Mouse (Mus musculus) layer of hippocampus, postnatal 14 days (tissue): Measurements from ENCODE around the gene Cldn7. TPM values are rescaled to one million over a fixed set of nuclear protein-coding genes. Genes with fewer than 3 reads are reported as not detected.
"Not testable (repeated sequence)": the region's sequence is repeated elsewhere in the genome, so short reads cannot be mapped to it uniquely, and the experiment has no call there.

Source experiments
- DNase-seq, 2 experiments: peaks; one replicate each; pipeline ENCODE4 v3.0.0; 2021 to 2022; ENCODE audit warnings: low spot score in 2 of 2, mixed read lengths in 1 of 2
- total RNA-seq, 2 experiments: library from RNA; stranded (reverse); gene quantifications; 2 replicates each; pipeline ENCODE4 v1.2.3; 2021

Gene Cldn7
- total RNA-seq, 2 experiments from 2014 or later, result not detected

DNA sequence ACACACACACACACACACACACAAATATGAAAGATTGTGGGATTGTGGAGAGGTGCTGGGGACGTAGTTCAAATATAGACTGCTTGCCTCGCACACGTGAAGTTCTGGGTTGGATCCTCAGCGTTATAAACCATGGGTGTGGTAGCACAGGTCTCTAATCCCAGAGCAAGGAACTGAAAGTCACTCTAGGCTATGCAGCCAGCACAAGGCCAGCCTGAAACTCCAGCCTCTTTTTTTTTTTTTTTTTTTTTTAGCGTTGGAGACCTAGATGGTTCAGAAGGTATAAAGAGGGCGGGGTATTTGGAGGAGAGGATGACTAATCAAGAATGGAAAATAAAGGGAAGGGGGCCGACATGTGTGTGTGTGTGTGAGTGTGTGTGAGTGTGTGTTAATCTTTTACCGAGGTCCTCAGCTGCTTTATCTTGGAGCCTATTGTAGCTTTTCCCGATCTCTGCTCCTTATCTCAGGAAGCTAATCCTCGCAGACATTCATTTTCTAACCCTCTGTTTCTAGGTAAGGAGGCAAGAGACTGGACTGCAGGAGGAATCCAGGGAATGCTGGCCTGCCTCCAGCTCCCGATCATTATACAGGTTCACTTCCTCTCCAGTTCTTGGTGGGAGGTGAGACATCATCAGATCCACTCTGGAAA is 11.2 kb upstream of the Cldn7 start:
- DNase-seq, result no peak

- not testable (repeated sequence) for DNase-seq
Observed at GRCm38 (mm10) chr11:69955618-69956017, 9.0 kb upstream of the Cldn7 start.

- no peak for DNase-seq
Observed at GRCm38 (mm10) chr11:69956218-69956617, 8.4 kb upstream of the Cldn7 start.

GRCm38 (mm10) chr11:69960616-69961015 is 4.0 kb upstream of the Cldn7 start:
- no peak for DNase-seq

GRCm38 (mm10) chr11:69961841-69962240 is 2.7 kb upstream of the Cldn7 start:
- DNase-seq, result no peak

- DNase-seq, result no peak
Observed at GRCm38 (mm10) chr11:69965271-69966005, 859 bp downstream of the Cldn7 start.

GRCm38 (mm10) chr11:69966006-69966859 is 1.7 kb downstream of the Cldn7 start:
- no peak for DNase-seq

DNA sequence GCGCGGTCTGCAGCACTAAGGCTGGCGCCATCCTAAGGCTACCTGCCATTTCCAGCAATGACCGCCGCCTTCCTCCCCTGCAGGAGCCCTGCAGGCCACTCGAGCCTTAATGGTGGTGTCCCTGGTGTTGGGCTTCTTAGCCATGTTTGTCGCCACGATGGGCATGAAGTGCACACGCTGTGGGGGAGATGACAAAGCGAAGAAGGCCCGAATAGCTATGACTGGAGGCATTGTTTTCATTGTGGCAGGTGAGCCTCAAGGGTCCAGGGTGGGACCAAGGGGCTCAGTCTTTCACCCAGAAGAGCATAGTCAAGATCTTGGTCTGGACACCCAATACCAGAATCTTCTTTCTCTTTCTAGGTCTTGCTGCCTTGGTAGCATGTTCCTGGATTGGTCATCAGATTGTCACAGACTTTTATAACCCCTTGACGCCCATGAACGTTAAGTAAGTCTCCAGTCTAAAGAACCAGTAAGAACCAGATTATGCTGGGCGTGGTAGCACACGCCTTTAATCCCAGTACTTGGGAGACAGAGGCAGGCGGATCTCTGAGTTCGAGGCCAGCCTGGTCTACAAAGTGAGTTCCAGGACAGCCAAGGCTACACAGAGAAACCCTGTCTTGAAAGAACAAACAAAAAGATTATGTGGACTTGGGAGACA is 2.4 kb downstream of the Cldn7 start:
- no peak for DNase-seq

DNA sequence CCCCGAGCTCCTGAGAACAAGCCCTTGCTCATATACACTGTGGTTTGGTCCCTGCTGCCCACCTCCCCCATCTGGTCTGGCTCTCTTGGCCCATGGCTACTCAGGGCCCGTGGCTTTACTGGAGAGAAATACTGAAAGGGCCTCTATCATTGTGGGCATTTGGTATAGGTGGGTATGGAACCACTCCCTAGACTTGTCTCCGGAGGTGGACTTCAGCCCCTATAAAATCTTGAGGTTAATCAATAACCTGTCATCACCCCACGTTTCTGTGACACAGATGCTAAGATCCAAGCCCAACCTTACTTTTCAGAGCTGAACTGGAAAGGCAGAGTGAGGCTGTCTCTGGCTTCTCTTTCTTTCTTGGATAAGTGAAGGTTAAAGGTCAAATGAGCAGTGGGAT is 4.2 kb downstream of the Cldn7 start:
- no peak for DNase-seq

GRCm38 (mm10) chr11:69970222-69970621 is 5.6 kb downstream of the Cldn7 start:
- no peak for DNase-seq

- no peak for DNase-seq
Observed at GRCm38 (mm10) chr11:69970775-69971174, 6.2 kb downstream of the Cldn7 start.

GRCm38 (mm10) chr11:69974907-69975306 is 10.3 kb downstream of the Cldn7 start:
- no peak for DNase-seq

DNA sequence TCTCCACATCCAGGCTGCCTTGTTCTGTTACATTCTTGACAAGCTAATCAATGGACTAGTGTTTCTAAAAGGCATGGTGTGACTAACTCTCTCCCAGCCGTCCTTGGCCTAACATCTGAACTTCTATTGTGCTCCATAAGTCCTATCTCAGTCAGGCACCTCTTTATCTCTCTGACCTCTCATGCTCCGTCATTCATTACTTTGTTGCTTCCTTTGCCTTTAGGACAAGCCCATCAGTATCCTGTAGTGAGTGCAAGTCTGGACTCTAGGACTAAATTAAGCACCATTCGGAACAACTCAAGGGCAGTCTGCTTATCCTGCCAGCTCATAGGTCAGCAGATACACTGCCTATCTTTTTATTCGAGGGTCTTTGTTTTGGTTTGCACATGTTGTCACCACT is 11.7 kb downstream of the Cldn7 start:
- DNase-seq, result no peak

DNA sequence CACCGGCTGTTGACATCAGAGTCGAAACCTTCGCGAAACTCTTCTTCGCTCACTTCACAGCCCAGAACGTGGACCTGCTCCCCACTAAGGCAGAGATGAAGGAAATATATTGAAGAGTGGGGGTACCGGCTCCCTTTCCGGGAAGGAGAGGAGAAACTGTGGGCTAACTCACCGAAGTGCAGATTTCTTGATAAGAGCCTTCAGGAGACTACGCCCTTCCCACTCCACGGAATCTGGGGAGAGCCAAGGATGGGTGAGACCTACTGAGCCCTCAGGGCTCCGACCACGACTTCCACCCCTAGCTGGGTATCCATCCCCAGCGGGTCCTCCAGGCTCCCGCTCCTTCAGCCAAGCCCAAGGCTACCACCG is 15.2 kb downstream of the Cldn7 start:
- DNase-seq, result no peak

- peak; percentile 100 for DNase-seq
Observed at GRCm38 (mm10) chr11:69980196-69981140, 15.9 kb downstream of the Cldn7 start.

DNA sequence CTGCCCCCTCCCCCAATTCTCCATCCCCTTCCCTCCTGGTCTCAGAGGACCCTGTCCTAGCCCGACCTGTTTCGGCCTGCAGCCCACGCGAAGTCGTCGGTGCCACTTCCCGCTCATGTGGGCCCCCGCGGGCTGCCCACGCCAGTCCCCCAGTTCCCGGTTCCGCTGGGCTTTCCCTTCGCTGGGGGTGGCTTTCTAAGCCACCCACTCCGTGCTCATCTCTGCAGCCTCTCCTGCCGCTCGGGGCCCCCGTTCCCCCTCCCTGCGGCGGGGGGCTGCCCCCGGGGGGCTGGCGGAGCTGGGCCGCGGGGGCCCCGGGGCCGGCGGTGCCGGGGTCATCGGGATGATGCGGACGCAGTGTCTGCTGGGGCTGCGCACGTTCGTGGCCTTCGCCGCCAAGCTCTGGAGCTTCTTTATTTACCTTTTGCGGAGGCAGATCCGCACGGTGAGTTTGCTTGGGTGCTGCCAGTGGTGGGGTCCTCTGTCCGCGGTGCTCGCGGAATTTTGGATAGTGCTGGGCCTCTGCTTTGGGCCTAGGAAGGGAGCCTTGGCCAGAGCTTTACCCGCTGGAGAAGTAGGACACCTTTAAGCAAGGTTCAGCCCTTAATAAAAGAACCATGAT is 16.7 kb downstream of the Cldn7 start, which contains the start of gene Ctdnep1:
Ctdnep1 (plus strand) TSS at position 16 of the 622 bp plus-strand sequence.
- DNase-seq, result no peak

GRCm38 (mm10) chr11:69982225-69982624 is 17.6 kb downstream of the Cldn7 start, which contains the start of gene Elp5:
Elp5 (minus strand) TSS chr11:69982517.
- no peak for DNase-seq

- no peak for DNase-seq
Observed at GRCm38 (mm10) chr11:69982877-69983276, 18.3 kb downstream of the Cldn7 start.

- DNase-seq, result no peak
Observed at GRCm38 (mm10) chr11:69983377-69983776, 18.8 kb downstream of the Cldn7 start.

DNA sequence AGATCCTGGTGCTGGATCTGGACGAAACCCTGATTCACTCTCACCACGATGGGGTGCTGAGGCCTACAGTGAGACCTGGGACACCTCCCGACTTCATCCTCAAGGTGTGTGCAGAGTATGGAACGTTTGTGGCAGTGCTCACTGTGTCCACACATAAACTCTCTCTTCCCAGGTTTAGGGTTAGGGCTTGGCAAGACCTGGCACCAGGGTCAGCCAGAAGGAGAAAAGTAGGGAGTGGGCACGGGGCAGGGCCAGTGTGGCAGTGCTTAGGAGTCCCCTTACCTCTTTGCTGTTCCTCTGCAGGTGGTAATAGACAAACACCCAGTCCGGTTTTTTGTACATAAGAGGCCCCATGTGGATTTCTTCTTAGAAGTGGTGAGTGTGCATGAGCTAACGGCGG is 19.9 kb downstream of the Cldn7 start:
- DNase-seq, result no peak
